Mouse (Mus musculus) MEL (cell line): Measurements from ENCODE around the gene 1700093K21Rik. TPM values are rescaled to one million over a fixed set of nuclear protein-coding genes. Genes with fewer than 3 reads are reported as not detected.

ENCODE experiments used
- DNase-seq: peaks from one replicate; pipeline ENCODE4 v3.0.0; 2011; ENCODE audit warnings: low read depth, low spot score
- H3K27ac ChIP-seq: 2 replicates; pipeline ENCODE4 v1.5.1; 2012; ENCODE audit warnings: low read depth, mild to moderate bottlenecking, control low read depth, low read length, moderate library complexity; ENCODE audit not compliant: control insufficient read depth
- H3K27me3 ChIP-seq, 2 experiments: fragments of 150-350 bp in 1 of 2; sonication (generic) in 1 of 2; 2 replicates each; pipeline ENCODE4 v1.6.1; 2012; ENCODE audit warnings: low read length in 2 of 2, mild to moderate bottlenecking in 2 of 2, improper control_type of control experiment in 1 of 2, moderate library complexity in 1 of 2; ENCODE audit not compliant: insufficient read depth in 2 of 2, control insufficient read depth in 1 of 2
- H3K36me3 ChIP-seq, 2 experiments: 2 replicates each; pipeline ENCODE4 v1.6.1; 2012 to 2014; ENCODE audit warnings: low read length in 2 of 2, improper control_type of control experiment in 1 of 2, inconsistent platforms in 1 of 2, mild to moderate bottlenecking in 1 of 2; ENCODE audit not compliant: insufficient read depth in 2 of 2, control insufficient read depth in 1 of 2
- H3K4me1 ChIP-seq, 2 experiments: fragments of 150-350 bp in 1 of 2; sonication (generic) in 1 of 2; 2 replicates each; pipeline ENCODE4 v1.6.1; 2012; ENCODE audit warnings: low read length in 2 of 2, improper control_type of control experiment in 1 of 2, mild to moderate bottlenecking in 1 of 2; ENCODE audit not compliant: insufficient read depth in 2 of 2, control insufficient read depth in 1 of 2
- H3K4me3 ChIP-seq, 2 experiments: fragments of 150-350 bp in 1 of 2; sonication (generic) in 1 of 2; 2 replicates each; pipeline ENCODE4 v1.5.1; 2012; ENCODE audit warnings: low read depth in 2 of 2, low read length in 2 of 2, mild to moderate bottlenecking in 2 of 2, moderate library complexity in 2 of 2, control low read depth in 1 of 2, improper control_type of control experiment in 1 of 2; ENCODE audit not compliant: control insufficient read depth in 1 of 2, insufficient read depth in 1 of 2
- H3K79me2 ChIP-seq: 2 replicates; pipeline ENCODE4 v1.6.1; 2012; ENCODE audit warnings: mild to moderate bottlenecking, low read length, moderate library complexity; ENCODE audit not compliant: control insufficient read depth, poor library complexity, insufficient read depth
- H3K9ac ChIP-seq: 2 replicates; pipeline ENCODE4 v1.6.1; 2012; ENCODE audit warnings: low read depth, mild to moderate bottlenecking, control low read depth, low read length, moderate library complexity; ENCODE audit not compliant: control insufficient read depth, poor library complexity, severe bottlenecking
- H3K9me3 ChIP-seq: fragments of 150-350 bp; sonication (generic); replicated peaks from 2 replicates; pipeline ENCODE4 v1.6.1; 2012; ENCODE audit warnings: mild to moderate bottlenecking, low read length, improper control_type of control experiment, moderate library complexity; ENCODE audit not compliant: insufficient read depth
- CHD1 ChIP-seq: IDR thresholded peaks from 2 replicates; pipeline ENCODE4 v1.6.1; 2012; ENCODE audit warnings: low read depth, mild to moderate bottlenecking, inconsistent platforms, low read length, improper control_type of control experiment
- CTCF ChIP-seq, 3 experiments: IDR thresholded peaks in 2 of 3; conservative IDR thresholded peaks in 1 of 3; 2 replicates each; pipeline ENCODE4 v1.5.1; 2011 to 2012; ENCODE audit warnings: low read length in 3 of 3, low read depth in 2 of 3, mild to moderate bottlenecking in 2 of 3, improper control_type of control experiment in 1 of 3, inconsistent platforms in 1 of 3, mixed read lengths in 1 of 3, moderate library complexity in 1 of 3; ENCODE audit not compliant: control insufficient read depth in 1 of 3, insufficient read depth in 1 of 3, poor library complexity in 1 of 3, severe bottlenecking in 1 of 3
- EP300 ChIP-seq, 2 experiments: IDR thresholded peaks; 2 replicates each; pipeline ENCODE4 v1.6.1; 2011; ENCODE audit warnings: improper control_type of control experiment in 2 of 2, low read length in 2 of 2, low read depth in 1 of 2, mild to moderate bottlenecking in 1 of 2
- GABPA ChIP-seq: IDR thresholded peaks from 2 replicates; pipeline ENCODE4 v1.6.1; 2012; ENCODE audit warnings: low read depth, mild to moderate bottlenecking, inconsistent platforms, low read length, improper control_type of control experiment, moderate library complexity
- GATA1 ChIP-seq: IDR thresholded peaks from 2 replicates; pipeline ENCODE4 v1.6.1; 2011; ENCODE audit warnings: low read depth, low read length, improper control_type of control experiment
- HCFC1 ChIP-seq: IDR thresholded peaks from 2 replicates; pipeline ENCODE4 v1.6.1; 2012; ENCODE audit warnings: low read depth, mild to moderate bottlenecking, inconsistent platforms, low read length, improper control_type of control experiment, moderate library complexity
- MAX ChIP-seq: IDR thresholded peaks from 2 replicates; pipeline ENCODE4 v1.6.1; 2011; ENCODE audit warnings: low read length, improper control_type of control experiment
- NRF1 ChIP-seq: IDR thresholded peaks from 2 replicates; pipeline ENCODE4 v1.6.1; 2014; ENCODE audit warnings: low read depth, mild to moderate bottlenecking, inconsistent platforms, low read length, improper control_type of control experiment, moderate library complexity; ENCODE audit not compliant: poor library complexity, insufficient read depth, severe bottlenecking
- POLR2AphosphoS2 ChIP-seq: IDR thresholded peaks from 2 replicates; pipeline ENCODE4 v1.6.1; 2011; ENCODE audit warnings: low read length, improper control_type of control experiment
- RCOR1 ChIP-seq: IDR thresholded peaks from 2 replicates; pipeline ENCODE4 v1.6.1; 2012; ENCODE audit warnings: low read depth, mild to moderate bottlenecking, inconsistent platforms, low read length, improper control_type of control experiment
- TCF12 ChIP-seq: IDR thresholded peaks from 2 replicates; pipeline ENCODE4 v1.6.1; 2014; ENCODE audit warnings: low read depth, mild to moderate bottlenecking, inconsistent platforms, low read length, improper control_type of control experiment, moderate library complexity
- USF2 ChIP-seq, 2 experiments: IDR thresholded peaks; 2 replicates each; pipeline ENCODE4 v1.6.1; 2011 to 2012; ENCODE audit warnings: improper control_type of control experiment in 2 of 2, low read length in 2 of 2, borderline replicate concordance in 1 of 2, inconsistent platforms in 1 of 2, low read depth in 1 of 2, mild to moderate bottlenecking in 1 of 2; ENCODE audit not compliant: insufficient read depth in 1 of 2
- ZC3H11A ChIP-seq: IDR thresholded peaks from 2 replicates; pipeline ENCODE4 v1.6.1; 2012; ENCODE audit warnings: low read depth, mild to moderate bottlenecking, inconsistent platforms, low read length, improper control_type of control experiment
- ZKSCAN1 ChIP-seq: IDR thresholded peaks from 2 replicates; pipeline ENCODE4 v1.6.1; 2012; ENCODE audit warnings: low read depth, mild to moderate bottlenecking, inconsistent platforms, low read length, improper control_type of control experiment, moderate library complexity
- ZMIZ1 ChIP-seq: IDR thresholded peaks from 2 replicates; pipeline ENCODE4 v1.6.1; 2012; ENCODE audit warnings: low read depth, mild to moderate bottlenecking, inconsistent platforms, low read length, improper control_type of control experiment, moderate library complexity
- polyA plus RNA-seq, 2 experiments: library from polyadenylated mRNA; stranded (reverse) in 1 of 2; unstranded in 1 of 2; fragments of >175 nt in 1 of 2; fragments of >200 nt in 1 of 2; gene quantifications; 2 replicates each; pipeline versions ENCODE4 v1.2.1 to v1.2.4; 2012; ENCODE audit warnings: low replicate concordance in 2 of 2, low read depth in 1 of 2; ENCODE audit not compliant: insufficient read length in 2 of 2, insufficient read depth in 1 of 2, missing spikeins in 1 of 2
- total RNA-seq: library from RNA; depleted of rRNA; stranded (reverse); fragments of 300-350 nt; gene quantifications from 2 replicates; pipeline ENCODE4 v1.2.3, GENCODE M21; 2012

The 1700093K21Rik gene
- total and polyA plus RNA-seq, 3 experiments = not detected

GRCm38 (mm10) chr11:23495231-23495630, 25.7 kb downstream of the 1700093K21Rik start:
- DNase-seq = no peak
- H3K9ac ChIP-seq = no peak overlapping the region
- TF ChIP-seq ZKSCAN1 (no peak), HCFC1 (no peak), POLR2AphosphoS2 (no peak), ZMIZ1 (no peak)
- TF ChIP-seq, all 39 proteins: peak for 0
- Histone ChIP-seq H3K4me1 (peaks cover 4 to 16% of the 10 kb centered on the region in 2 experiments), H3K27ac (no peak overlapping the region), H3K79me2 (peaks cover 9% of the 10 kb centered on the region), H3K36me3 (peaks cover 12 to 28% of the 10 kb centered on the region in 2 experiments), H3K9me3 (no peaks in the 10 kb centered on the region), H3K4me3 (no peak overlapping the region), H3K27me3 (no peaks in the 10 kb centered on the region)

- Histone ChIP-seq H3K79me2 (peaks cover 5% of the 10 kb centered on the region), H3K4me3 (no peak overlapping the region), H3K4me1 (peaks cover 3 to 11% of the 10 kb centered on the region in 2 experiments)
- no peak for TF ChIP-seq CTCF (IDR thresholded peaks at IDR 0.05 in 2 of 3, conservative IDR thresholded peaks at IDR 0.05 in 1 of 3; ENCODE audit: control insufficient read depth in 1 of 3, insufficient read depth in 1 of 3, low read depth in 2 of 3, low read length in 3 of 3, poor library complexity in 1 of 3, severe bottlenecking in 1 of 3)
- TF ChIP-seq POLR2AphosphoS2 = peak; percentile 56; the same call in 1 of the 2 replicates
- TF ChIP-seq, all 39 proteins: peak for 1
- DNase-seq = no peak
- Histone ChIP-seq H3K36me3 (peaks cover 14 to 46% of the 10 kb centered on the region in 2 experiments), H3K9me3 (no peaks in the 10 kb centered on the region), H3K9ac (no peak overlapping the region), H3K27me3 (no peaks in the 10 kb centered on the region), H3K27ac (no peak overlapping the region)
Measured at GRCm38 (mm10) chr11:23492048-23492790, 28.7 kb downstream of the 1700093K21Rik start.

GRCm38 (mm10) chr11:23489955-23490354, 31.0 kb downstream of the 1700093K21Rik start:
- no peak overlapping the region for H3K9ac ChIP-seq
- H3K9me3 ChIP-seq = no peaks in the 10 kb centered on the region
- peak; percentile 10 to 26; a peak in 2 of 4 replicates for TF ChIP-seq EP300 (IDR thresholded peaks at IDR 0.05; ENCODE audit: low read depth in 1 of 2, low read length in 2 of 2)
- no peak for TF ChIP-seq RCOR1
- TF ChIP-seq HCFC1 = no peak
- no peak for TF ChIP-seq NRF1
- 0 out of 2 replicates have a peak, but pooled peaks have one; percentile 6 for TF ChIP-seq MAX
- 0 out of 2 replicates have a peak, but pooled peaks have one; percentile 2 for TF ChIP-seq POLR2AphosphoS2
- TF ChIP-seq GATA1 = peak; percentile 59
- no peak for TF ChIP-seq USF2 (IDR thresholded peaks at IDR 0.05; ENCODE audit: borderline replicate concordance in 1 of 2, insufficient read depth in 1 of 2, low read depth in 1 of 2, low read length in 2 of 2)
- no peak for TF ChIP-seq ZC3H11A
- no peak for TF ChIP-seq GABPA
- TF ChIP-seq CHD1 = no peak
- peak; percentile 58; the same call in 1 of the 2 replicates for TF ChIP-seq TCF12
- TF ChIP-seq, all 39 proteins: peak for 5
- DNase-seq = peak; percentile 41
- Histone ChIP-seq H3K27me3 (no peaks in the 10 kb centered on the region), H3K4me1 (peaks cover 2 to 3% of the 10 kb centered on the region in 2 experiments; a peak in 2 of 4 replicates), H3K27ac (no peak overlapping the region), H3K36me3 (peaks cover 12 to 56% of the 10 kb centered on the region in 2 experiments), H3K4me3 (no peak overlapping the region), H3K79me2 (no peaks in the 10 kb centered on the region)
